Comparison of ENCODE assay signal across 8 mouse cellular contexts in genomic region chr2:38711421-38711861, GRCm38 (mm10). TPM values are rescaled to one million over a fixed set of nuclear protein-coding genes. Genes with fewer than 3 reads are reported as not detected.
A peak's percentile ranks its signal among the peaks of the same experiment; 100 is the strongest.
DNase-seq lines count a peak whose midpoint lies in the region; ATAC-seq lines count a peak whose summit lies in the region.

No protein-coding gene starts in this region.

- no peak for ATAC-seq in heart, embryonic 16.5 days (replicated peaks; ENCODE audit: extremely low read depth, insufficient read depth, low FRiP score)
- no peak for ATAC-seq in limb, embryonic 15.5 days (ENCODE audit: insufficient number of reproducible peaks, low FRiP score, low TSS enrichment, low read depth)

- H3K36me3 ChIP-seq in heart, embryonic 16.5 days (ENCODE audit: control insufficient read depth, insufficient read depth): no peaks in the 10 kb centered on the region
- no peaks in the 10 kb centered on the region for H3K36me3 ChIP-seq in limb, embryonic 15.5 days

- no peak overlapping the region for H3K27ac ChIP-seq in heart, embryonic 16.5 days (ENCODE audit: low read length)
- no peak overlapping the region for H3K27ac ChIP-seq in limb, embryonic 15.5 days

- 2% methylated on average over 40 of the region's 40 CpGs for WGBS in heart, embryonic 16.5 days
- 1% methylated on average over 39 of the region's 40 CpGs for WGBS in limb, embryonic 15.5 days

- H3K4me1 ChIP-seq in heart, embryonic 16.5 days (ENCODE audit: control insufficient read depth, insufficient read depth, low read length): peaks cover 11% of the 10 kb centered on the region
- H3K4me1 ChIP-seq in limb, embryonic 15.5 days: peaks cover 28% of the 10 kb centered on the region

- no peak overlapping the region for H3K9ac ChIP-seq in heart, embryonic 16.5 days (ENCODE audit: low read length)
- no peak overlapping the region for H3K9ac ChIP-seq in limb, embryonic 15.5 days

- peak; percentile 6 for DNase-seq in urinary bladder, postnatal 25 days (ENCODE audit: low spot score)
- no peak for DNase-seq in urinary bladder, adult 2 months (ENCODE audit: low spot score)
- DNase-seq in yolk sac, embryonic 10.5 days (ENCODE audit: low spot score): peak; percentile 16
- DNase-seq in B cell, adult 2 months: no peak
- DNase-seq in layer of hippocampus, adult 9-10 months (ENCODE audit: low spot score): no peak
- DNase-seq in adrenal gland, postnatal 14 days: no peak

- no peaks in the 10 kb centered on the region for H3K9me3 ChIP-seq in heart, embryonic 16.5 days (replicated peaks; ENCODE audit: control insufficient read depth, low read length)
- no peaks in the 10 kb centered on the region for H3K9me3 ChIP-seq in limb, embryonic 15.5 days

- peaks cover 82% of the 10 kb centered on the region for H3K27me3 ChIP-seq in heart, embryonic 16.5 days (ENCODE audit: control insufficient read depth, insufficient read depth, low read length)
- H3K27me3 ChIP-seq in limb, embryonic 15.5 days: peaks cover 83% of the 10 kb centered on the region

- peak overlapping the region; percentile 57 for H3K4me2 ChIP-seq in heart, embryonic 16.5 days (ENCODE audit: low read depth, low read length)
- H3K4me2 ChIP-seq in limb, embryonic 15.5 days: peak overlapping the region; percentile 72

- peak overlapping the region; percentile 43 for H3K4me3 ChIP-seq in heart, embryonic 16.5 days (ENCODE audit: low read length)
- peak overlapping the region; percentile 39 for H3K4me3 ChIP-seq in limb, embryonic 15.5 days

RNA-seq across cellular contexts. Expression of gene Nr5a1, which starts 2.9 kb away (rescaled TPM):
- not detected in 2 replicates for polyA plus RNA-seq in urinary bladder, adult 2 months (2012; rRNA removed)
- polyA plus RNA-seq in heart, embryonic 16.5 days (2015; fragmentation: Nextera tagmentation; extraction: Ambion mirVana): not detected in 2 replicates
- 0.05 and 0.14 TPM in 2 replicates for polyA plus RNA-seq in limb, embryonic 15.5 days (2015; fragmentation: Nextera tagmentation; extraction: Ambion mirVana)
- total RNA-seq in adrenal gland, postnatal 14 days (2021): 372 and 416 TPM in 2 replicates

Comparison
In these comparisons a context has a peak if more than half of its experiments do, and no peak if none do; other contexts are left out.
1. DNase-seq: peak in urinary bladder, postnatal 25 days (single experiment) and yolk sac, embryonic 10.5 days (single experiment); none in urinary bladder, adult 2 months (single experiment), B cell, adult 2 months (0 of 2), layer of hippocampus, adult 9-10 months (single experiment) and adrenal gland, postnatal 14 days (single experiment).